Mouse (Mus musculus): ENCODE results near the gene Fcgr3. TPM values are rescaled to one million over a fixed set of nuclear protein-coding genes. Genes with fewer than 3 reads are reported as not detected.
A peak's percentile ranks its signal among the peaks of the same experiment; 100 is the strongest.

Fcgr3 gene
- total and polyA plus RNA-seq, 3 experiments, result 3.7 to 8.5 (median 6.1) TPM

GRCm38 (mm10) chr1:171033196-171033595 lies 31.5 kb downstream of the Fcgr3 start:
- peaks cover 6% of the 10 kb centered on the region for H3K27me3 ChIP-seq (replicated peaks)
- H3K4me2 ChIP-seq (ENCODE audit: insufficient read depth, low read depth, poor library complexity, severe bottlenecking), result peak overlapping the region; percentile 69
- no peaks in the 10 kb centered on the region for H3K79me2 ChIP-seq (replicated peaks; ENCODE audit: control insufficient read depth, extremely low read depth, insufficient read depth, poor library complexity, severe bottlenecking)
- DNase-seq (ENCODE audit: extremely low read depth), result no peak
- peak; percentile 38; the same call in 1 of the 2 replicates for TF ChIP-seq USF1 (IDR thresholded peaks at IDR 0.05; ENCODE audit: low read depth, low read length)
- no peak for TF ChIP-seq ZC3H11A (IDR thresholded peaks at IDR 0.05; ENCODE audit: low read depth, low read length)
- TF ChIP-seq KAT2A (IDR thresholded peaks at IDR 0.05; ENCODE audit: insufficient replicate concordance, low read length), result 0 out of 2 replicates have a peak, but pooled peaks have one; percentile 5
- TF ChIP-seq IRF4 (IDR thresholded peaks at IDR 0.05; ENCODE audit: low read depth, low read length), result no peak
- peak overlapping the region; percentile 32 to 55 (median 33) for H3K4me3 ChIP-seq (replicated peaks in 1 of 3; ENCODE audit: low read depth in 2 of 3, low read length in 2 of 3, poor library complexity in 1 of 3)
- in situ Hi-C loops (cut with MboI; ENCODE audit: low pct_ligation_motif_present, low pct_unique_long_range_greater_than_20kb, low sequenced_read_pairs) (no loop called here), dilution Hi-C loops (cut with MboI; ENCODE audit: extremely low pct_ligation_motif_present, extremely low pct_unique_long_range_greater_than_20kb, low sequenced_read_pairs) (no loop called here)
- H3K9me3 ChIP-seq (replicated peaks; ENCODE audit: low read length), result peaks cover 9% of the 10 kb centered on the region
- H3K9ac ChIP-seq (ENCODE audit: insufficient read depth, low read depth), result peak overlapping the region; percentile 19; the same call in 1 of the 2 replicates
- H3K27ac ChIP-seq (ENCODE audit: insufficient read depth, low read depth), result no peak overlapping the region
- peaks cover 15 to 30% of the 10 kb centered on the region in 2 experiments for H3K36me3 ChIP-seq (replicated peaks in 1 of 2; ENCODE audit: control insufficient read depth in 1 of 2, insufficient read depth in 1 of 2, low read length in 1 of 2)
- peaks cover 0 to 17% of the 10 kb centered on the region in 2 experiments; a peak in 2 of 4 replicates for H3K4me1 ChIP-seq (ENCODE audit: control insufficient read depth in 1 of 2, insufficient read depth in 2 of 2)

- H3K27me3 ChIP-seq (replicated peaks), result peaks cover 6% of the 10 kb centered on the region
- dilution Hi-C loops (cut with MboI; ENCODE audit: extremely low pct_ligation_motif_present, extremely low pct_unique_long_range_greater_than_20kb, low sequenced_read_pairs) (no loop called here), in situ Hi-C loops (cut with MboI; ENCODE audit: low pct_ligation_motif_present, low pct_unique_long_range_greater_than_20kb, low sequenced_read_pairs) (no loop called here)
- H3K9ac ChIP-seq (ENCODE audit: insufficient read depth, low read depth), result peak overlapping the region; percentile 19; the same call in 1 of the 2 replicates
- H3K36me3 ChIP-seq (replicated peaks in 1 of 2; ENCODE audit: control insufficient read depth in 1 of 2, insufficient read depth in 1 of 2, low read length in 1 of 2), result peaks cover 16 to 33% of the 10 kb centered on the region in 2 experiments
- peak overlapping the region; percentile 69 for H3K4me2 ChIP-seq (ENCODE audit: insufficient read depth, low read depth, poor library complexity, severe bottlenecking)
- H3K9me3 ChIP-seq (replicated peaks; ENCODE audit: low read length), result peaks cover 9% of the 10 kb centered on the region
- H3K4me3 ChIP-seq (replicated peaks in 1 of 3; ENCODE audit: low read depth in 2 of 3, low read length in 2 of 3, poor library complexity in 1 of 3), result peak overlapping the region in 1 of 3 experiments; percentile 55
- TF ChIP-seq MAZ (IDR thresholded peaks at IDR 0.05; ENCODE audit: low read depth, low read length) (no peak), BHLHE40 (IDR thresholded peaks at IDR 0.05; ENCODE audit: low read depth, low read length) (no peak)
- no peaks in the 10 kb centered on the region for H3K79me2 ChIP-seq (replicated peaks; ENCODE audit: control insufficient read depth, extremely low read depth, insufficient read depth, poor library complexity, severe bottlenecking)
- H3K27ac ChIP-seq (ENCODE audit: insufficient read depth, low read depth), result no peak overlapping the region
- H3K4me1 ChIP-seq (ENCODE audit: control insufficient read depth in 1 of 2, insufficient read depth in 2 of 2), result peaks cover 0 to 17% of the 10 kb centered on the region in 2 experiments; a peak in 2 of 4 replicates
- no peak for DNase-seq (ENCODE audit: extremely low read depth)
Observed at GRCm38 (mm10) chr1:171032691-171033090, 32.0 kb downstream of the Fcgr3 start.

- H3K9me3 ChIP-seq (replicated peaks; ENCODE audit: low read length), result peaks cover 14% of the 10 kb centered on the region
- in situ Hi-C loops (cut with MboI; ENCODE audit: low pct_ligation_motif_present, low pct_unique_long_range_greater_than_20kb, low sequenced_read_pairs) (no loop called here), dilution Hi-C loops (cut with MboI; ENCODE audit: extremely low pct_ligation_motif_present, extremely low pct_unique_long_range_greater_than_20kb, low sequenced_read_pairs) (no loop called here)
- H3K4me2 ChIP-seq (ENCODE audit: insufficient read depth, low read depth, poor library complexity, severe bottlenecking), result no peak overlapping the region
- H3K9ac ChIP-seq (ENCODE audit: insufficient read depth, low read depth), result no peak overlapping the region
- H3K27ac ChIP-seq (ENCODE audit: insufficient read depth, low read depth), result no peak overlapping the region
- TF ChIP-seq IRF4 (IDR thresholded peaks at IDR 0.05; ENCODE audit: low read depth, low read length) (no peak), MAZ (IDR thresholded peaks at IDR 0.05; ENCODE audit: low read depth, low read length) (no peak), CHD1 (IDR thresholded peaks at IDR 0.05; ENCODE audit: low read depth, low read length) (no peak), CTCF (conservative IDR thresholded peaks at IDR 0.05 in 1 of 2, IDR thresholded peaks at IDR 0.05 in 1 of 2; ENCODE audit: low read depth in 2 of 2, low read length in 2 of 2) (no peak), PAX5 (IDR thresholded peaks at IDR 0.05; ENCODE audit: low read length) (no peak), SMC3 (IDR thresholded peaks at IDR 0.05; ENCODE audit: low read depth, low read length) (no peak), MEF2A (IDR thresholded peaks at IDR 0.05; ENCODE audit: borderline replicate concordance, low read depth, low read length) (no peak), RAD21 (IDR thresholded peaks at IDR 0.05; ENCODE audit: low read depth, low read length) (no peak), RCOR1 (conservative IDR thresholded peaks at IDR 0.05; ENCODE audit: low read depth, low read length) (no peak), POLR2A (IDR thresholded peaks at IDR 0.05; ENCODE audit: low read depth, low read length) (no peak), MAFK (IDR thresholded peaks at IDR 0.05; ENCODE audit: insufficient replicate concordance, low read length) (no peak), ELF1 (IDR thresholded peaks at IDR 0.05; ENCODE audit: low read depth, low read length) (no peak), ZC3H11A (IDR thresholded peaks at IDR 0.05; ENCODE audit: low read depth, low read length) (no peak), NRF1 (IDR thresholded peaks at IDR 0.05; ENCODE audit: low read depth, low read length) (no peak), JUND (conservative IDR thresholded peaks at IDR 0.05; ENCODE audit: low read depth, low read length) (no peak), HCFC1 (IDR thresholded peaks at IDR 0.05; ENCODE audit: low read depth, low read length) (no peak), MXI1 (IDR thresholded peaks at IDR 0.05; ENCODE audit: low read depth, low read length) (no peak), TCF12 (IDR thresholded peaks at IDR 0.05; ENCODE audit: low read depth, low read length) (no peak), SIN3A (IDR thresholded peaks at IDR 0.05; ENCODE audit: low read length) (no peak), KAT2A (IDR thresholded peaks at IDR 0.05; ENCODE audit: insufficient replicate concordance, low read length) (no peak)
- peaks cover 6% of the 10 kb centered on the region for H3K27me3 ChIP-seq (replicated peaks)
- no peaks in the 10 kb centered on the region for H3K79me2 ChIP-seq (replicated peaks; ENCODE audit: control insufficient read depth, extremely low read depth, insufficient read depth, poor library complexity, severe bottlenecking)
- no peak for DNase-seq (ENCODE audit: extremely low read depth)
- no peak overlapping the region for H3K4me3 ChIP-seq (replicated peaks in 1 of 3; ENCODE audit: low read depth in 2 of 3, low read length in 2 of 3, poor library complexity in 1 of 3)
- peaks cover 24 to 42% of the 10 kb centered on the region in 2 experiments for H3K36me3 ChIP-seq (replicated peaks in 1 of 2; ENCODE audit: control insufficient read depth in 1 of 2, insufficient read depth in 1 of 2, low read length in 1 of 2)
- H3K4me1 ChIP-seq (ENCODE audit: control insufficient read depth in 1 of 2, insufficient read depth in 2 of 2), result peaks cover 0 to 17% of the 10 kb centered on the region in 2 experiments; a peak in 2 of 4 replicates
Observed at GRCm38 (mm10) chr1:171031752-171032151, 33.0 kb downstream of the Fcgr3 start.

Data from CH12.LX (cell line).